Mouse (Mus musculus) spleen, embryonic (tissue): ENCODE data around the gene Ppp1r16b.

Experiments used
- CTCF ChIA-PET: fragments of 350-600 bp; sonication (Branson Sonifier 250); formaldehyde crosslinking; loops from one replicate; lab custom pipeline; 2022; lab: Charles Lee

The Ppp1r16b gene

DNA sequence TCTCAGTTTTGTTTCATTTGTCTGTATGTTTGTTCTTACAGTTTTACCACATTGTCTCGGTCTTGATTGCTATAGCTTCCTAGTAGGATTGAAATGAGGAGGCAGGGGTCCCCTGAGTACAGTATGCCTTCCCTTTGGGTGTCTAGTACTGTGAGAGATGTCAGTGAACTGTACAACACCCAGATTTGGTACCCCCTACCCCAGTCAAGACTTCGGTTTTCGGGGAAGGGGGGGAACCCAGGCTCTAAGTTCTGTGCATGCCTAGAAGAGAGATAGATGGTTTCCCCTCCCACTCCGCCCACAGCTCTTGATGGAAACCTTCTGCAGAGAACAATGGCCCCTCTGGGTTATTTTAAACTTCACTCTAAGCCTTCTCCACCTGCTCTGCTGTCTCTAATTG is at the start of gene Ppp1r16b:
Gene Ppp1r16b, plus strand, starts transcription at position 301 of the 400 bp plus-strand sequence.
- CTCF ChIA-PET = interaction anchor here (1.0 to 1.5 kb wide), 2 partner anchors 10 to 70 kb away, joined by 3 read pairs; no protein-coding TSS in a partner anchor

DNA sequence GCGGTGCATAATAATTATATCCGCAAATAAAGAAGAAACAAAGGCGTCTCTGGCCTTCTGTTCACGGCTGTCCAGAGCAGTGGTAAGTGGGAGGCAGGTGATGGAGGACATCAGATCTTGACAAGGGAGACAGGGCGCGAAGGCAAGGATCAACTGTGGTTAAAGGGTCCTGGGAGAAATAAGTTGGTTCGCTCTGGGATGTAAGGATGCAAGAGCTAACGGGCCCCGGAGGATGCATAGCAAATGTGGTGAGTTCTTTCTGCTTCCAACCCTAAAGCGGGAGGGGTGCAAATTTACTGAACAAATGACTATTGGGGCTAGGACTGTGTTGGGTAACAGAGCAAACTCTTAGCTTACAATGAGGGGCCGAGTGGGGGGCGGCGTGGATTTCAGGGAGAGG is 49.5 kb upstream of the Ppp1r16b start:
- CTCF ChIA-PET = interaction anchor here (0.8 kb wide), 1 partner anchor 66 kb away, joined by 3 read pairs; no protein-coding TSS in a partner anchor

DNA sequence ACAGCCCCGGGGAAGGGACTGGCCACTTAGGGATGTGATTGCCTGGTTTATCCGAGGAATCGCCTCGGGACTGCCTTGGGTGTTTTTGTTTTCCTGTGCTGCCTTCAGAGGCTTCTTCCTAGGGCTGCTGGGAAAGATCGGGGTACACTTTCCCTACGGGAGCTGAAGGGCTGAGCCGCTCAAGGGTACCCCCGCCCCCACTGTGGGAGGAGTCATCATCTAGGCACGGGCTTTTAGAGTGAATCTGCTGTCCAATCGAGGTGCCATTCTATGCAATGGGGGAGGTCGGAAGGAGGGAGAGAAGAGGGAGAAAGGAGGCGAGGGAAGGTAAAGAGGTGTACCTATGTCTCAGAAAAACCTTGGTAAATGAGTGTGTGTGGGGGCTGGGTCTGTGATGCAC is 48.9 kb upstream of the Ppp1r16b start:
- CTCF ChIA-PET = interaction anchor here (0.8 kb wide), 1 partner anchor 66 kb away, joined by 3 read pairs; no protein-coding TSS in a partner anchor

DNA sequence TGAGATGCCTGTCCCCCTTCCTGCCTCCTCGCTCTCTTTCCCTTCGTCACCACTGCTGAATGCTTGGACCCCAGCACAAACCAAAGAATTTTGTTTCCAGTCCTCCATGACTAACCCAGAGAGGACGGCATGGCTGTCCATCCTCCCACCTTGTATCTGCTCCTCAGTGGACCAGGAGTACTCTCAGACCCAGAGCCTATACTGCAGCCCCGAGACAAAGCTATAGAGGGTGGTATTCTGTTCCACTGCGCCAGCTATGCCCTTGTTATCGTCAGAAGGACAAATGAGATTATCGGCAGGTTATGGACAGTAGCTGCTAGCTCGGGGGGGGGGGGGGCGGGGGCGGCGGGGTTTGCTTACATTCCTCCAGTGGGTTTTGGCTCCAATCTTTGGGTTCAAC is 48.4 kb upstream of the Ppp1r16b start:
- CTCF ChIA-PET = interaction anchor here (0.8 to 0.9 kb wide), 2 partner anchors 17 to 67 kb away, joined by 3 to 24 read pairs; no protein-coding TSS in a partner anchor

DNA sequence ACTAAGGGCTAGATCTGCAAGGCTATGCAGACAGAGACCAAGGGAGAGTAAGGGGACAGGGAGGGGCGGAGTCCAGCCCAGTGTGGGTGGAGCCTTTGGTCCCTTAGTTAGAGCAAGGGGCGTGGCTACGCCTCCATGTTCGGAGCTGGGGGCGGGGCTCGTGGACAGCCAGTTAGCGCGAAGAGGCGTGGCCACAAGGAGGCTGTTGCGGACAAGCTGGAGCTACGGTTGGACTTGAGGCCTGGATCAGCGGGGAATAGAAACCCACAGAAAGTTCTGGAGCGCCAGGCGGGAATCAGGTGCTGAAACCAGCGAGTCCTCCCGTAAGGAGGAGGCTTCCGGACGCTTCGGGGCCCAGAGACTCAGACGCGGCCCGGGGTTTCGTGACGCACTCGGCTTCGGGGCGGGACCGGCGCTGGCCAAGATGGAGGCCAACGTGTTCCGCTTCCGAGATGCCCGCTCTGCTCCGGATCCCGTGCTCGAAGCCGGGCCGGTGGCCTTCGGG is 40.4 kb upstream of the Ppp1r16b start, which contains the start of gene Actr5:
Gene Actr5, plus strand, starts transcription at position 171 of the 505 bp plus-strand sequence.
- CTCF ChIA-PET = no interaction called here

DNA sequence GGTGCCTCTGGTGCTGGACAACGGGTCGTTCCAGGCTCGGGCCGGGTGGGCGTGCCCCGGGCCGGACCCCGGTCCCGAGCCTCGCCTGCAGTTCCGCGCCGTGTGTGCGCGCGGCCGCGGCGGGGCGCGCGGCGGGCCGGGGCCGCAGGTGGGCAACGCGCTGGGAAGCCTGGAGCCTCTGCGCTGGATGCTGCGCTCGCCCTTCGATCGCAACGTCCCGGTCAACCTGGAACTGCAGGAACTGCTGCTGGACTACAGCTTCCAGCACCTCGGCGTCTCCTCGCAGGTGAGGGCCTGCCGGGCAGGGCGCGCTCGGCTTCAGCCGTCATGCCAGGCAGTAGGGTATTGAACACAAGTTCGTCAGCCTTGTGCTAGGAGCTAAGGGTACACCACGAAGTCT is 40.0 kb upstream of the Ppp1r16b start:
- CTCF ChIA-PET = interaction anchor here (1.0 kb wide), 1 partner anchor 172 kb away, joined by 4 read pairs; no protein-coding TSS in a partner anchor

DNA sequence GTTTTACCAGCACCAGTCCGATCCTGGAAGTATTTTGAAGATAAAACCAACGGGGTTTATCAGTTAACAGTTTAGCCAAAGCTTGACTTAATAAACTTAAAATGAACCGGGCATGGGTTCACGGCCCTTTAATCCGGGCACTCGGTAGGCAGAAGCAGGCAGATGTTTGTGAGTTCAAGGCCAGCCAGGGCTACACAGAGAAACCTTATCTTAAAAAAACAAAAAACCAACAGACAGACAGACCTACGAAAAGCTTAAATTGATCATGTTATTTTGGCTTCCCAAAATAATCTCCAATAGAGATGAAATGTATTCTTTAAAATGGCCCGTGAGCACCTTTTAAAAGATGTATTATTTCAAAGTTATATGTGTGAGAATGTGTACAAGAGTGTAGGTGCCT is 39.5 kb upstream of the Ppp1r16b start:
- CTCF ChIA-PET = interaction anchor here (1.0 kb wide), 1 partner anchor 172 kb away, joined by 4 read pairs; no protein-coding TSS in a partner anchor

DNA sequence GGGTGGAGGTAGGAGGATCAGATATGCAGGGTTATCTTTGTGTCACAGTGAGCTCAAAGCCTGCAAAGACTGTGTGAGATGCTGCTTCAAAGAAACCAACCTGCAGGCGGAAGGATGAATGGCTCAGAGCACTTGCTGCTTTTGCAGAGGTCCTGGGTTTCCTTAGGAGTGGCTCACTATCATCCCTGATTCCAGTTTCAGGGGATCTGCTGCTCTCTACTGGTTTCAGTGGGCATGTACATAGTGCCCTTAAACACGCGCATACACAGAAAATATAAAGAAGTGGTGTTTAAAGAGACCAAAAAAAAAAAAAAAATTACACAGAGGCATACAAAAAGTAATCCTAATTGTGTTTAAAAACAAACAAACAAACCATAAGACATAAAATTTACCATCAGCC is 36.3 kb upstream of the Ppp1r16b start:
- CTCF ChIA-PET = no interaction called here

DNA sequence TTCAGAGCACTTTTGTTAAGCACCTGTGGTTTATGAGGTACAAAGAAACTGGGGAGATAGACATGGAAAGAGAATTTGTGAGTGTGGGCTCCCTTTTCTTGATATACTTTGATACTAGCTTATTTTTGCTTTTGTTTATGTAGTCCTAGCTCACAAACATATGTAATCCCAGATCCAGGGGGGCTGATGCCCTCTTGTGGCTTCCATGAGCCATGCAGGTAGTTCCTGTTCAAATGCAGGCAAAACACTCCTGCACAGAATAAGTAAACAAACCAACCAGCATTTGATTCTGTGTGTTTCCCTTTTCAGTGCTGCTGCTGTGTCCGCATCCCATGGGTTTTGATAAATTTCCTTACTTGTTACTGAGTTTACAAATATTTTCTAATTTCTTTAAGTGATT is 35.8 kb upstream of the Ppp1r16b start:
- CTCF ChIA-PET = no interaction called here

DNA sequence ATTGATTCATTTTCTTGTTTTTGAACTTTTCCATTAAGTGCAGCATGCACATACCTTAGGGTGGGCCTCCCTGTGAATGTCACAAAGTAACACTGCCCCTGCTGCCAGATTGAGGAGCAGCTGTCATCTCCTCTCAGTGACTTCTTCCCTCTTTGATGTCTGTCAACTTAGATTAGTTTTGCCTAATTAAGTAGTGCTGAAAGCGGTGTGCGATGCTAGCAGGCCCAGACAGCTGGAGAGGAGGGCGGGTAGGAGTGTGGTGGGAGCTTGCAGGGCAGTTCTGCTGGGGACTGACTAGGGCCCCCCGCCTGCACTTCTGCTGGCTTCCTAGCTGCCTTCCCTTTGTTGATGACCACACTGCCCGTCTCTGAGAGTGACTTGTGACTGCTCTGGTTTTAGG is 33.3 kb upstream of the Ppp1r16b start:
- CTCF ChIA-PET = no interaction called here

DNA sequence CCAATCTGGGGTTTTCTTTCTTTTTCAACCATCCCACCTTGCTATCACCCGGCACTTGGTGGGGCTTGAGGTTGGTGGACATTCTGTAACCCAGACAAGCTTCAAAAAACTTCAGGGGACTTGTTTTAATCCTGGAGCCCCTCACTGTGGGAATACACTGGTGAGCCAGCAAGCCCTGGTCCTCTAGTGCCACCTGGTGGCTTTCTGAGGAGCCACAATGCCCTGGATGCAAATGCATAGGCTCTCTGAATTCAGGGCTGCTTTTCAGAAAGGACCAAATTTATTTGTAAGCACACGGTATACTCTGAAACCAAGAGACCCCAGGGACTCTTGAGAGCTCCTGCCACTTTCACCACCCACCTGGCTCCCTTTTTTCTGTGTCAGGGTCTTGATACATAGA is 23.3 kb upstream of the Ppp1r16b start:
- CTCF ChIA-PET = interaction anchor here (0.8 kb wide), 1 partner anchor 95 kb away, joined by 3 read pairs; no protein-coding TSS in a partner anchor

DNA sequence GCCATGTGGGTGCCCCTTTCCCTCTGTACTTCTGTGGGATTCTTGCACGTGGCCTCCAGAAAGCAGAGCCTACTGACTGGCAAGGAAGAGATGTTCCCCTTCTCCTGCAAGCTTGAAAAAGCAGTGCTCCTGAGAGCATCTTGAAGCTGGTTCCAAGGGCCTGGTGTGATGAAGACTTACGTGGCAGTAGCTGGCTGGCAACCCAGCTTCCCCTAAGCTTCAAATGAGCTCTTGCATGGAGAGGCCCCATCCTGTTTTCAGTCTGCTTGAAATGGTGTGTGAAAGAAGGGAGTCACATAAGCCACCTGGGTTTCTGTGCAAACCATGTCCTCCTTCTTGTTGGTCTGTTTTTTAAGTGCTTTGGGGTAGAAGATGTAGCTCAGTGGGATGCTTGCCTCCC is 22.6 kb upstream of the Ppp1r16b start:
- CTCF ChIA-PET = interaction anchor here (0.6 kb wide), 1 partner anchor 56 kb away, joined by 3 read pairs; no protein-coding TSS in a partner anchor

DNA sequence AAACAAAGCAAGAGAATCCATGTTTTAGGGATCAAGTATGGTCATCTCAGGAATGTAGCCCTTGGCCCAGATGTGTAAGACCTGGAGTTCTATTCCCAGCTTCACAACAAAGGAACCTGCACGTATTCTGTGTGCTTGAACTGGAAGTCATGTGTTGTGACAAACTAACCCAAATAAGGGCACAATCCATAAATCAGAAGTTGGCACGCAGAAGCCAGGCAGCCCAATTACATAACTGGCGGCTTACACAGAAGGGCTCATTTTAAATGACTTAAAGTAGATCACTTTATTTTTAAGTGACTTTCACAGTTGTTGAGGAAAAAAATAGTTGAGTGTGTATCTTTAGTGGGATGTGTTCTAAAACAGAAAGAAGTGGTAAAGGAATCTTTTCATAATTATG is 21.4 kb upstream of the Ppp1r16b start:
- CTCF ChIA-PET = no interaction called here

DNA sequence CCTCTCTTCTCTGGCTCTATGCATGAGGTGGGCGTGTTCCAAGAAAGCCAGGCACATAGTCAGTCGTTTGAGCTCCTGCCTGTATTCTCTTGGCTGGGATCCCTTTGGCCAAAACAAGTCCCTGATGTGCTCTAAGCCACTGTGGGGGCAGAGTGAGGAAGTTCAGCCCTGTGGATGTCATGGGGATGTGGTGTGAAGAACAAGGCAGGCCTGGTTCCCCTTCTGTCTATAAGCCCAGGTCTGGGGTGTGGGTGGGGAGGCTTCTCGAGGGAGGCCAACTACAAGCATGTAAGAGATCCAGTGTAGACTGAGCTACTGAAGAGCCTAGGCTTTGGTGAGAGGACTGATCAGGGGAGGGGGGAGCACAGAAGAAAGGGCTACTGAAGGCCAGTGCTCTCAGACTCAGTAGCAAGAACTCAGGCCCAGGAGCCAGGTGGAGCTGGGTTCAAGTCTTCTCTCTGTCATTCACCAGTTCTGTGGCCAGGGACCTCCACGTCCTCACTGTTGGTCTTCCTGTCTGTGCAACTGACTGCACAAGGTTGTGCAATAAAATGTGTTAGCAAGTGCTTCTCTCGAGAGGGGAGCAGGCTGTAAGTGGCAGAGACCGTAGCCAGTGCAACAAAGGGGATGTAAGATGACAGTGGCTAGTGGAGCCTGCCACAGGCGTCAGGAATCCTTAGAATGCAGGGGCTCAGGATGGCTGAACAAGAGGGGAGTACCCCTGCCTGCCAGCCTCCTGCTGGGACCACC is 13.9 kb upstream of the Ppp1r16b start:
- CTCF ChIA-PET = interaction anchor here (0.6 to 1.6 kb wide), 2 partner anchors 32 to 85 kb away, joined by 3 to 5 read pairs; no protein-coding TSS in a partner anchor

DNA sequence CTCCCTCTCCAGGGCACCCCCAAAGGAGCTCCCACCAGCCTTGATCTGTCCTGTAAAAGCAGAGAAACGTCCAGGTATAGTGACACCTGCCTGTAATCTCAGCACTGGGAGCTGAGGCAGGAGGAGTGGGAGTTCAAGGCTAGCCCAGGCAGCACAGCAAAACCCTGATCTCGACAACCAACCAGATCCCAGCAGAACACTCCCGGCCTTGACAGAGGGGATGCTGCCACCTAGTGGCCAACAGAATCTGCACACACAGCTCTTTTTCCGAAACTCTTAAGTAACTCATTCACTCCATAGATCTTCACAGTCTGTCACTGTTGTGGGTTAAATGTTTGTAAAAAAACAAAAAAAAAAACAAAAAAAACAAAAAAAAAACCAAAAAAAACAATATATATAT is 12.2 kb upstream of the Ppp1r16b start:
- CTCF ChIA-PET = interaction anchor here (0.6 to 1.6 kb wide), 4 partner anchors 30 to 549 kb away, joined by 3 to 8 read pairs (median 4); no protein-coding TSS in a partner anchor

DNA sequence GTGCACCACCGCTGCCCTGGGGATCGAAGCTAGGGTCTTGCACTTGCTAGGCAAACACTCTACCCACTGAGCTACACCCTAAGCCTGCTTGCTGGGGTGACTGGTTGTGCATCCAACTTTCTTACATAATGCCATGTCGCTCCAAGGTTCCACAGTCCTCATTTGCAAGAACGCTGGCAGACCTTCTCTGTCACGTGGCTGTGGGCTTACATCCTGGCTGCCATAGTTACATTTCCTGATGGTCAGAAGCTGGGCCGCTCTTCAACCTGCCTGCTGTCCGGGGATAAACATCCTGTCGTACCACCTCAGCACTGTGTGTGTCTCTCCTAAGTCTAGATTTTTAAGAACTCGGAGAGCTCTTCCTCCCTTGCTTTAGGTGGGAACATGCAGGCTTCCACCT is 10.5 kb upstream of the Ppp1r16b start:
- CTCF ChIA-PET = interaction anchor here (1.5 kb wide), 1 partner anchor 90 kb away, joined by 4 read pairs; no protein-coding TSS in a partner anchor

DNA sequence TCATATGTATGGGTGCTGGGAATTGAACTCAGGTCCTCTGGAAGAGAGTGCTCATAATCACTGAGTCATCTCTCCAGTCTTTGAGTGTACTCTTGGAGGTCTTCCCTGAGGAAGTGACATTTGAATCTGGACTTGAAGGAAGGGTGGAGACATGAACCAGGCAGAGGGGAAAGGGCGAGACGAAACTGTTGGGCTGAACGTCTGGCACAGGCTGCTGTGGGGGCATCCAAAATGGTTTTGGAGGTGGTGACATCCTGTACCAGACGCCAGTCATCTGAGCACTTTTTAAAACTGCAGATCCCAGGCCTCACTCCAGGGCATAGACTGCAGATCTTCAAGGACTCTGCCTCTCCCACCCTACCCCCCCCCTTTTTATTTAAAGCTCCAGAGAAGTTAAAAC is 9.4 kb upstream of the Ppp1r16b start:
- CTCF ChIA-PET = no interaction called here

DNA sequence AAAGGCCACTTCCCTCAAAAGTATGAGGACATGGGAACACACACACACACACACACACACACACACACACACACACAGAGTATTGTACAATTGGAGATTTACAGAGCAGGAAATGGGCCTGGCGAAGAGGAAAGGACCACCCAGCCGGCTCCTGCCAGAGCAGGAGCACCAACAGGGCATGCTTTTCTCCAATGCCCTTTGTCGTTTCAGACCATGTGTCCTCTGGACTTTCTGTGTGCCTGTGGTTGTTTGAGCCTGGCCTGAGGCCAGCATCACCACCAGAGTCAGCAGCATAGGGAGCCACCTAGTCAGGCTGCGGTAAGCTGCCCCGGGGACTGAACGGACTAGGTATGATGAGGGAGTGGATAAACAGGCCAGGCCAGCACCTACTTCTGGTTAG is 6.4 kb upstream of the Ppp1r16b start:
- CTCF ChIA-PET = no interaction called here

DNA sequence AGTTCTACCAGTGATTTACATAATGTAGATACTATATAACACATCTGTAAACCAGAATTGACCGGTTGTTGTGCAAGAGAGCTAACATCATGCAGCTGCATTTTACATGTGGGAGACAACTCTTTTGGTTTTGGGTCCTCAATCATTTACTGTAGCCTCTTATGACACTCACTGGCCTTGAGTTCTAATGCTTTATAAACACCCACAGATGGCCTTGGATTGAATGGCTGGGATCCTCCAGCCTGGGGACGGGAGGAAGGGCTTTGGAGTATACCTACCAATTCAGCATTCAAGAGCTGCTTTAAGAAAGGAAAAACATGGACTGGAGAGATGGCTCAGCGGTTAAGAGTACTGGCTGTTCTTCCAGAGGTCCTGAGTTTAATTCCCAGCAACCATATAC is 5.9 kb upstream of the Ppp1r16b start:
- CTCF ChIA-PET = no interaction called here

DNA sequence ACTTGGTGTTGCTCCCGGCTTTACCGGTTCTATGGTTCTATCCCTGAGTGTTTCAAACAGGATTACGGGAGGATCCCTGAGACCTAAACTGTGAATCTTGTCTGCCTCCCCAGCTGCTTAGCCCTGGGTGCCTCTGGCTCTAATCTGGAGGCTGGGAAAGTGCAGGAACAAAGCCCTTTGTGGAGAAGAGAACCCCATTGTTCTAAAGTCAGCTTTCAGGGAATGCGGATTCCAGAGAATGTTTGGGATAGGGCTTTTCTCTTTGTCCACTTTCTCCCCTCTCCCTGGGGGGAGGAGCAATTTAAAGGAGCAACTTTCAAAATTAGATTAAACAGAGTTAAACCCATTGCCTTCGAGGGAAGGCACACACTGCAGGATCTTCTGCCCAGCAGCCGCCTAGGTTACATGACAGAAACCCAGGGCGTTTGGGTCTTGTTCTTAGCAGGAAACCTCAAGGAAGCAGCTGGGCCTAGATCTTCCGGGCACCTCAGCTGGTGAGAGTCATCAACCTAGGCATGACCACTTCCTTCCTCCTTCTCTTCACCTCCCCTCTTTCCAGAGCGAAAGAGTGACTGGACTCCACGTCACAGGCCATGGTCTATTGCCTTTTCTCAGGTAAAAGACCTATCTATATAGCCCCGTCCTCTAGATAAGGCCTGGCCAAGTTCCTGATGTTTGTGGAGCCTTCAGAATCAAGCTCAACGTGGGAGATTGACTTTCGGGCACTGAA is 1.0 kb downstream of the Ppp1r16b start:
- CTCF ChIA-PET = interaction anchor here (0.6 to 1.5 kb wide), 3 partner anchors 9 to 69 kb away, joined by 3 read pairs; no protein-coding TSS in a partner anchor

DNA sequence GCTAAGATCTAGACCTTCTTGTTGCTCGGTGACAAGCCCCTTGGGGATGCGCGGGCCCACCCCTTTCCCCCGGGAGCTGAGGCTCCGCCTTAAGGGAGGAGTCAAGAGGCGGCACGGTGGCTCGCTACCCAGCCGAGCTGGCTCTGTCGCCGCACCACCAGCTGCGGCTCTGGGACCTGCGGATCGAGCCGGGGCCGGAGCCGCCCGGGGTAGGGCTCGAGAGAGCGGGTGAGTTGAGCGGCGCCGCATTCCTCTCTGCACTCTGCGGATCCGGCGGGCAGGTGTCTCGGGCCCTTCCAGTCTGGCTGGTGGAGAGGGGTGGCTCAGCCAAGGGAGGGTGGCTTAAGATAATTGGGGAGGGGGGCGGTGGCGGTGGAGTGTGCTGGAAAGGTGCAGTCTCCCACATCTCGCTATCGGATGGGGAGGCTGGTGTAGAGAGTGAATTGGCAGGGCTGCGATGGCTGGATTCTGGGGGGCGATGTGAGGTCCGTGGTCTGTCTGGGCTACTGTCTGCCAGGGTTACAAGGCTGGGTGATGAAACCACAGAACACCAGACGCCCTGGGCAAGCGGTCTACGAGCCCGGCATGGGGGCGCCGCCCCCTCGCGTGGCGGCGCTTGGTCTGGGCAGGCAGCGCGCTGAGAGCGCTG is 1.9 kb downstream of the Ppp1r16b start:
- CTCF ChIA-PET = no interaction called here
